Mouse (Mus musculus): ENCODE measurements at regions not wholly inside any gene's neighbourhood (a gene's known extent, or its start where the extent isn't known, plus 50 kb on each side); places are given as distances from the start of the nearest gene placed in this dataset.

- no peak for ATAC-seq (ENCODE audit: low FRiP score, low TSS enrichment)
- Histone ChIP-seq H3K4me2 (replicated peaks; ENCODE audit: low read depth) (no peak overlapping the region), H3K9me3 (ENCODE audit: control insufficient read depth, low read length) (no peaks in the 10 kb centered on the region), H3K27ac (replicated peaks) (no peak overlapping the region), H3K9ac (ENCODE audit: low read length) (no peak overlapping the region), H3K4me1 (replicated peaks; ENCODE audit: control insufficient read depth, insufficient read depth) (no peaks in the 10 kb centered on the region), H3K27me3 (ENCODE audit: control insufficient read depth, insufficient read depth, low read length) (no peaks in the 10 kb centered on the region), H3K36me3 (ENCODE audit: control insufficient read depth, insufficient read depth, low read length) (no peaks in the 10 kb centered on the region), H3K4me3 (ENCODE audit: low read depth, low read length) (no peak overlapping the region)
- 84% methylated on average over 6 of the region's 6 CpGs for WGBS
- TF ChIP-seq CTCF (IDR thresholded peaks at IDR 0.05; ENCODE audit: low read depth) = no peak
- TF ChIP-seq EP300 (optimal IDR thresholded peaks at IDR 0.05) = no peak
- no peak for DNase-seq (ENCODE audit: low spot score)
Measured at GRCm38 (mm10) chr16:55520077-55520476, 222.3 kb upstream of the Zpld1 start.

GRCm38 (mm10) chr16:55519646-55520045 is 221.9 kb upstream of the Zpld1 start:
- H3K27me3 ChIP-seq (ENCODE audit: control insufficient read depth, insufficient read depth, low read length) = no peaks in the 10 kb centered on the region
- no peak overlapping the region for H3K9ac ChIP-seq (ENCODE audit: low read length)
- ATAC-seq (ENCODE audit: low FRiP score, low TSS enrichment) = peak; percentile 54; the same call in 1 of the 2 replicates
- 69% methylated on average over 1 of the region's 1 CpGs for WGBS
- TF ChIP-seq CTCF (IDR thresholded peaks at IDR 0.05; ENCODE audit: low read depth) (peak; percentile 88), EP300 (optimal IDR thresholded peaks at IDR 0.05) (no peak)
- no peak for DNase-seq (ENCODE audit: low spot score)
- no peaks in the 10 kb centered on the region for H3K36me3 ChIP-seq (ENCODE audit: control insufficient read depth, insufficient read depth, low read length)
- H3K4me1 ChIP-seq (replicated peaks; ENCODE audit: control insufficient read depth, insufficient read depth) = no peaks in the 10 kb centered on the region
- no peak overlapping the region for H3K4me3 ChIP-seq (ENCODE audit: low read depth, low read length)
- no peak overlapping the region for H3K27ac ChIP-seq (replicated peaks)
- H3K4me2 ChIP-seq (replicated peaks; ENCODE audit: low read depth) = no peak overlapping the region
- no peaks in the 10 kb centered on the region for H3K9me3 ChIP-seq (ENCODE audit: control insufficient read depth, low read length)

DNA sequence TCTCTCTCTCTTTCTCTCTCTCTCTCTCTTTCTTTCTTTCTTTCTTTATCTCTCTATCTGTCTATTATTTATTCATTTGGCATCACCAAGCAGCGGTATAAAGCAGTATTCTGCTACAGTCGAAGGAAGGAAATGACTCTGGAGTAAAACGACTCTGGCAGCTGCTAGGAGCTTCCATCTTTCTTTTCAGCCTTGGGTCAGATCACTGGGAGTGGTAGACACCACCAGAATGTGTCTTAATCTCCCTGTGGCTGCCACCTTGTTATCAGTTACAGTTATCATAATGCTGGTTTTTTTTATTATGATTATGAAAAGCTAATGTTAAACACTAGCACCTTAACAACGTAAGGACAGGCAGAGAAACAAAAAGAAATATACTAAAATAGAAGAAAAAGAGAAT is 219.2 kb upstream of the Zpld1 start:
- Histone ChIP-seq H3K9ac (ENCODE audit: low read length) (no peak overlapping the region), H3K36me3 (ENCODE audit: control insufficient read depth, insufficient read depth, low read length) (no peaks in the 10 kb centered on the region), H3K9me3 (ENCODE audit: control insufficient read depth, low read length) (no peaks in the 10 kb centered on the region), H3K4me2 (replicated peaks; ENCODE audit: low read depth) (no peak overlapping the region), H3K27me3 (ENCODE audit: control insufficient read depth, insufficient read depth, low read length) (no peaks in the 10 kb centered on the region), H3K27ac (replicated peaks) (no peak overlapping the region), H3K4me1 (replicated peaks; ENCODE audit: control insufficient read depth, insufficient read depth) (no peaks in the 10 kb centered on the region), H3K4me3 (ENCODE audit: low read depth, low read length) (no peak overlapping the region)
- WGBS = 60% methylated on average over 4 of the region's 4 CpGs
- ATAC-seq (ENCODE audit: low FRiP score, low TSS enrichment) (no peak), DNase-seq (ENCODE audit: low spot score) (no peak)
- no peak for TF ChIP-seq EP300 (optimal IDR thresholded peaks at IDR 0.05)
- no peak for TF ChIP-seq CTCF (IDR thresholded peaks at IDR 0.05; ENCODE audit: low read depth)

DNA sequence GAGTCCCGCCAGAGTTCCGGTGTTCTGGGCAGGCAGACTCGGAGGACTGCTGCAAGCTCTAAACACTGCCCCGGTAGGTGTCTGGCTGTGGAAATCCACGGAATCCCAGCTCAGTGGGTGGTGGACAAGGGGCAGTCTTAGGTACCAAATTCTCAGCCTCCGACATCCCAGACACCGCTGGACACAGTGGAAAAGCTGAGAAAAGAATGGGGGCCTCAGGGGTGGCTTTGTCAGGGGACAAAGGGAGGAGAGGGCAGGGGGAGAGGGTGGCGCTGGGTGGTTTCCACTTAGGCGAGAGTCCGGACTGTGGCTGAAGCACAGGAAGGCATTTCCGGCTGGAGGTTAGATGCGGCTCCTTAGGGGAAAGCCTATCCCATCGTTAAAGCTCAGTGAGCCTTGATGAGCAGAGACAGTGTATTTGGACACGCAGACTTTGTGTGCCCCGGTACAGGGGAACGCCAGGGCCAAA is 217.5 kb upstream of the Zpld1 start:
- H3K27me3 ChIP-seq (ENCODE audit: control insufficient read depth, insufficient read depth, low read length) = no peaks in the 10 kb centered on the region
- DNase-seq (ENCODE audit: low spot score) (no peak), ATAC-seq (ENCODE audit: low FRiP score, low TSS enrichment) (no peak)
- H3K36me3 ChIP-seq (ENCODE audit: control insufficient read depth, insufficient read depth, low read length) = no peaks in the 10 kb centered on the region
- no peaks in the 10 kb centered on the region for H3K4me1 ChIP-seq (replicated peaks; ENCODE audit: control insufficient read depth, insufficient read depth)
- 81% methylated on average over 16 of the region's 16 CpGs for WGBS
- no peak overlapping the region for H3K4me2 ChIP-seq (replicated peaks; ENCODE audit: low read depth)
- no peak overlapping the region for H3K27ac ChIP-seq (replicated peaks)
- no peak overlapping the region for H3K9ac ChIP-seq (ENCODE audit: low read length)
- H3K4me3 ChIP-seq (ENCODE audit: low read depth, low read length) = no peak overlapping the region
- H3K9me3 ChIP-seq (ENCODE audit: control insufficient read depth, low read length) = no peaks in the 10 kb centered on the region
- TF ChIP-seq EP300 (optimal IDR thresholded peaks at IDR 0.05) (no peak), CTCF (IDR thresholded peaks at IDR 0.05; ENCODE audit: low read depth) (no peak)

- Histone ChIP-seq H3K27me3 (ENCODE audit: control insufficient read depth, insufficient read depth, low read length) (no peaks in the 10 kb centered on the region), H3K9me3 (ENCODE audit: control insufficient read depth, low read length) (no peaks in the 10 kb centered on the region), H3K36me3 (ENCODE audit: control insufficient read depth, insufficient read depth, low read length) (no peaks in the 10 kb centered on the region), H3K4me1 (replicated peaks; ENCODE audit: control insufficient read depth, insufficient read depth) (no peaks in the 10 kb centered on the region), H3K27ac (replicated peaks) (no peak overlapping the region), H3K9ac (ENCODE audit: low read length) (no peak overlapping the region), H3K4me3 (ENCODE audit: low read depth, low read length) (no peak overlapping the region), H3K4me2 (replicated peaks; ENCODE audit: low read depth) (no peak overlapping the region)
- ATAC-seq (ENCODE audit: low FRiP score, low TSS enrichment) = no peak
- no peak for DNase-seq (ENCODE audit: low spot score)
- WGBS = 82% methylated on average over 6 of the region's 6 CpGs
- TF ChIP-seq EP300 (optimal IDR thresholded peaks at IDR 0.05) = no peak
- TF ChIP-seq CTCF (IDR thresholded peaks at IDR 0.05; ENCODE audit: low read depth) = no peak
Measured at GRCm38 (mm10) chr16:55514448-55515200, 216.8 kb upstream of the Zpld1 start.

DNA sequence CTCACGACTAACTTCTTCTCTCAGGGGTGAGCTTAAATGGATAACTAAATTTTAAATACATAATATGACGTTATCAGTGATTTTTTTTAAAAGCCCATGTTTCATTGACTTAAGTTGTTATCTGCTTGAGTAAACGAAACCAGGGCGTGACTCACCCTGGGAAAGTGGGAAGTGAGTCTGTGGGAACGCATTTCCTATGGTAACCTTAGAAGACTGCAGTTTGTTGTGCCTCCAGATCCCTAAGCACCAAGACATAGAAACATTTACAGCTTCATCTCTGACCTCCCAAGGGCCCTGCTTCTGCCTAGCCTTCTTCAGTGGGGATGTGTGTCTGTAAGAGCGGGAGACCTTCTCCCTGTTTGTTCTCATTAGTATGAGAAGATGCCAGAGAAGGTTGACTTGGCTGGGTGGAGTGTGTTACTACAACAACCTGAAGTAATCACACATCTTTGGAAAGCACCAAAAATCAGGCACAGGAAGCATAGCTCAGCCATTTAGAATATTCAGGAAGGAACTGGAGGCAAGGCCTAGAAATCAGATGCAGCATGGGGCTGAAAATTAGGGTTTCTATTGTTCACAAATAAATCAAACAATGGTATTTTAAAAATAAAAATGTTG is 207.1 kb upstream of the Zpld1 start:
- DNase-seq (ENCODE audit: low spot score) = peak; percentile 68

More for the DNA sequence above, 207.1 kb upstream of the Zpld1 start:
- Histone ChIP-seq H3K27me3 (ENCODE audit: control insufficient read depth, insufficient read depth, low read length) (no peaks in the 10 kb centered on the region), H3K27ac (replicated peaks) (peak overlapping the region; percentile 53), H3K4me1 (replicated peaks; ENCODE audit: control insufficient read depth, insufficient read depth) (no peaks in the 10 kb centered on the region), H3K4me3 (ENCODE audit: low read depth, low read length) (no peak overlapping the region), H3K36me3 (ENCODE audit: control insufficient read depth, insufficient read depth, low read length) (no peaks in the 10 kb centered on the region), H3K9me3 (ENCODE audit: control insufficient read depth, low read length) (no peaks in the 10 kb centered on the region), H3K9ac (ENCODE audit: low read length) (no peak overlapping the region), H3K4me2 (replicated peaks; ENCODE audit: low read depth) (no peak overlapping the region)
- ATAC-seq (ENCODE audit: low FRiP score, low TSS enrichment) = peak; percentile 96
- TF ChIP-seq EP300 (optimal IDR thresholded peaks at IDR 0.05) (no peak), CTCF (IDR thresholded peaks at IDR 0.05; ENCODE audit: low read depth) (no peak)
- 26% methylated on average over 6 of the region's 6 CpGs for WGBS
